Mouse (Mus musculus): ENCODE data around the gene Tanc2. TPM values are rescaled to one million over a fixed set of nuclear protein-coding genes. Genes with fewer than 3 reads are reported as not detected.
A peak's percentile ranks its signal among the peaks of the same experiment; 100 is the strongest.

Tanc2 gene
- total RNA-seq, 2 experiments from 2014 or later = 11.7 to 14.5 TPM

DNA sequence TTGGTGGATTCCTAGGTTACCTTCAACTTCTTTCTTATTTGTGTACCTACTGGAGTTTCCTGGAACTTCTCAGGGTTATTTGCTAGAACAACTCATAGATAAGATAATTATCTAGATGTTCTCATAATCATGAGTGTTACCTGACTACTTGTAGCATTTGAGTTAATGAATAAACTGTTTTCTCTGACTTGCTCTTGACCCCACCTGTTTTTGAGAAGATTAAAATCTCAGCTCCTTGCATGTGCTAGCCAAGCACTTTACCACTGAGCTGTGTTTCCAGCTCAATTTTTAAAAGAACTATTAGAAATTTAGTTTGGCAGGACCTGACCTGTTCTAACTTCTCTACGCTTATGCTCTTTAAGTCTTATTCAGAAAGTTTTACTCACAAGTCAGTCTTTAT is 36.4 kb downstream of the Tanc2 start:
- DNase-seq (ENCODE audit: low spot score) = no peak
- intact Hi-C loops (cut with DNase I) = no loop called here

DNA sequence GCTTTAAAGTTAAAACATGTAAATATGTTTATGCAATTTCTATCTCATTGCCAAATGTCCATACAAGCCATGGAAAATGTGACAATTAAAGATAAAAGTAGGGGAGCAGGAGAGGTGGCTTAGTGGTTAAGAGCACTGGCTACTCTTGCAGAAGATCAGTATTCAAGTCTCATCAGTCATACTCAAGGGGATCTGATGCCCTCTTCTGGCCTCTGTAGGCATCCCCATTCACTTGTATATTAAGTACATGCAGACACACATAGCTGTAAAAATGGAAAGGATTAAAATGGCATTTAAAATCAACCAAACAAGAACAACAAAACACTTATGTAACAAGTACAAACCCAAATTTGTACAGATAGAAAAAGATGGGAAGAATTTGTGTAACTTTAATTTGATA is 54.2 kb downstream of the Tanc2 start:
- no peak for DNase-seq (ENCODE audit: low spot score)
- intact Hi-C loops (cut with DNase I) = loop anchor here (5.0 kb wide), 1 partner anchor 282 kb away; no protein-coding TSS in a partner anchor

- intact Hi-C loops (cut with DNase I) = no loop called here
- DNase-seq (ENCODE audit: low spot score) = no peak
Measured at GRCm38 (mm10) chr11:105648026-105648425, 58.2 kb downstream of the Tanc2 start.

GRCm38 (mm10) chr11:105654616-105655015 is 64.8 kb downstream of the Tanc2 start:
- DNase-seq (ENCODE audit: low spot score) = no peak
- intact Hi-C loops (cut with DNase I) = no loop called here

GRCm38 (mm10) chr11:105655335-105655734 is 65.5 kb downstream of the Tanc2 start:
- intact Hi-C loops (cut with DNase I) = no loop called here
- DNase-seq (ENCODE audit: low spot score) = no peak

- intact Hi-C loops (cut with DNase I) = no loop called here
- DNase-seq (ENCODE audit: low spot score) = no peak
Measured at GRCm38 (mm10) chr11:105667879-105668278, 78.1 kb downstream of the Tanc2 start.

GRCm38 (mm10) chr11:105678996-105679395 is 89.2 kb downstream of the Tanc2 start:
- DNase-seq (ENCODE audit: low spot score) = no peak
- intact Hi-C loops (cut with DNase I) = no loop called here

- intact Hi-C loops (cut with DNase I) = loop anchor here (5.0 kb wide), 2 partner anchors 173 to 223 kb away; no protein-coding TSS in a partner anchor
- DNase-seq (ENCODE audit: low spot score) = no peak
Measured at GRCm38 (mm10) chr11:105684747-105685146, 95.0 kb downstream of the Tanc2 start.

DNA sequence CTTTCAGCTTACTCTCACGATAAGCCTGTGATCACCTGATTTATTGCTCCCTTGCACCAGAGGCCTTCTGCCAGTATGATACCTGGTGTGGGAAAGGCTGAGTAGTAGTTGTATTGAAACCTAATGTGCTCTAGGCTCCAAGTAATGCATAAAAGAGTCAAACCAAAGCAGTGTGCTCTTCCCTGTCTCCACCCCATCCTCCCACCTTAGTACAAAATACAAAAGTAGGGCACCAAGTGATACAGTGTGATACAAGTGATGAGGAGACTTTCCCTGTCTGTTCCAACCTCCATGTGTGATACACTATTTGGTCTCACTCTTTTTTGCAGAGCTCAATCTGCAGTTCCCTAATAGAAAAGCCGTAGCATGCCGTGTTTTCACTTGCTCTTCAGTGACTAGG is 110.7 kb downstream of the Tanc2 start:
- intact Hi-C loops (cut with DNase I) = no loop called here

GRCm38 (mm10) chr11:105719660-105720059 is 129.9 kb downstream of the Tanc2 start:
- intact Hi-C loops (cut with DNase I) = no loop called here
- no peak for DNase-seq (ENCODE audit: low spot score)

More for the DNA sequence above, 110.7 kb downstream of the Tanc2 start:
- DNase-seq (ENCODE audit: low spot score) = no peak

DNA sequence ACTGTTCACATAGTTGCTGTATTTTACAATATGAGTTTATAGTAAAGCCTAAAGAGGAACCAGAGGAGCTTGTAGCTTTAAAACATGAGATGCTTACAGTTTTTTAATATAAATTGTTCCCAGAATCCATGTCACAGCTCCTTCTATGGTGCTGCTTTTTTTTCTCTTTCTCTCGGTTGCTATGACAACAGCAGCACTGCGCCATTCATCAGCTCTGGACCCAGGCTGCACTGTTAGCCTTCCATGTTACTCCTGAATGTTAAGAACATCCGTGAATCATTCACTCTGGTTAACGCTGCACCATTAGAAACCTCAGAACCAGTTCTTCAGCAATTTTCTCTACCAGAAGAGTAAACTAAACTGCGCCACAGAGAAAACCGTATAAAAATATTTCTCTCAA is 141.8 kb downstream of the Tanc2 start:
- no peak for DNase-seq (ENCODE audit: low spot score)
- intact Hi-C loops (cut with DNase I) = no loop called here

- no peak for DNase-seq (ENCODE audit: low spot score)
- intact Hi-C loops (cut with DNase I) = no loop called here
Measured at GRCm38 (mm10) chr11:105731989-105732531, 142.3 kb downstream of the Tanc2 start.

- intact Hi-C loops (cut with DNase I) = no loop called here
- DNase-seq (ENCODE audit: low spot score) = no peak
Measured at GRCm38 (mm10) chr11:105743171-105743570, 153.4 kb downstream of the Tanc2 start.

DNA sequence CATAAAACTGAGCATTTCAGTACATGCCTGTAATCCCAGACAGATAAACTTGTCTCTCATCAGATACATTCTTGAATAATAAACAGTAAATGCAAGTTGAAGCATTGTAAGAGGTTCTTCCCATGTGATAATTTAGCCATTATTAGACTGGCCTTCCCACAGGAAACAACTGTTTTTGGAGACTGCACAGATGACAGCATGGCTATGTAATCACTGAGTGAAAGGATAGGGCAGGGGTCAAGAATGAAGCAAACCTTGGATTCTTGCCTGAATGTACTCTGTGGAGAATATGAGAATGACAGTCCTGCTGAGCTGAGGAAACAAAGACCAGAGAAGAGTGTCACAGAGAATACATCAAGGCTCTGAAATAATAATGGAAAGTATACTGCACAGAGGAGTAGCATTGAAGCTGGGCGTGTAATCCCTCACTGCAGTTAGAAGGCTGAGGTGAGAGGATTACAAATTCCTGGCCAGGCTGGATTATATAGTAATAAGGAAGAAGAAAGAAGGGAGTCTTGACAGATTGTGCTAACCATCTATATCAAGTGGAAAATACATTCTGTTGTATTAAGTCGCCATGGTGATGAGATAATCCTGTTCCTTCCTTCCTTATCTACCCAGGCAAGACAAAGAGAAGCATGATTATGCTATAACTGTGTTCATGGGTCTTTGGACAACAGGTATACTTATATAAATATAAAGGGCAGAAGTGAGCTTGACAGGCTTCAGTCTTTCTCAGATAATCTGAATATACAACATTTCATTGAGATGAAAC is 159.7 kb downstream of the Tanc2 start:
- intact Hi-C loops (cut with DNase I) = no loop called here
- peak; percentile 4 for DNase-seq (ENCODE audit: low spot score)

- intact Hi-C loops (cut with DNase I) = no loop called here
Measured at GRCm38 (mm10) chr11:105758561-105759203, 168.9 kb downstream of the Tanc2 start.

GRCm38 (mm10) chr11:105759413-105759812 is 169.6 kb downstream of the Tanc2 start:
- no peak for DNase-seq (ENCODE audit: low spot score)

More at GRCm38 (mm10) chr11:105758561-105759203, 168.9 kb downstream of the Tanc2 start:
- no peak for DNase-seq (ENCODE audit: low spot score)

DNA sequence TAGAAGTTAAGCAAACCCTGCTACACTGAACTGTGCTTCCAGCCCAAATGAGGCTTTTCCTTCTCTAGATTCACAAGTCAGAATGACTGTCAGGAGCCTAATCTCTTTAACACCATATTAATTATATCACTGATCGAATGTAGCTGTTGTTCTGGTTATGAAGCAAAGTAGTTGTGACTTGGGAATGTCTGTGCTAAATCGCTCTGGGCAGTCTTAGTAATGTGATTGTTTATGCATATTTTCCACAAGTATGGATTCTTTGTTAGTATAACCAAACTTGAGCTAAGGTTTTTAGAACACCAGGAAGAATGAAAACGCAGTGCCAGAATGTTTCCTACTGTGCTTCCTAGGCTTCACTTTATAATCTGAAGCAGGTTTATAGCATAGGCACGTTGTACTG is 170.6 kb downstream of the Tanc2 start:
- intact Hi-C loops (cut with DNase I) = no loop called here
- DNase-seq (ENCODE audit: low spot score) = no peak

More at GRCm38 (mm10) chr11:105759413-105759812, 169.6 kb downstream of the Tanc2 start:
- intact Hi-C loops (cut with DNase I) = no loop called here

DNA sequence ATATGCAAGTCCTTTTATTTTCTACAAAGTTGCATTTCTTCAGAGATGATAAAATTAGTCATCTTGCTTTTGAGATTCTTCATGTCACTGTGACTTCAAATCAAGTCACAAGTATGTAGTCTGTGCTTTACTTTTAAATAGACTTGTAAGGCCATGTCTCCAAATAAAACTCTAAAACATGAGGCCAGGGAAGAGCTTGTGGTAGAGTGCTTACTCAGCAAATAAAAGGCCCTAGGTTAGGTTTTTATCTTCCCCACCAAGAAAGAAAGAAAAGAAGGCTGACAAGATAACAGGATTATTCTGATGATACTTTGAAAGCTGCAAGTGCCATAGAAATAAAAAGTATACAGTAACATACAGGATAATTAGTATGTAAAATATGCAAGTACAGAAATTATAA is 188.0 kb downstream of the Tanc2 start:
- no peak for DNase-seq (ENCODE audit: low spot score)
- intact Hi-C loops (cut with DNase I) = no loop called here

DNA sequence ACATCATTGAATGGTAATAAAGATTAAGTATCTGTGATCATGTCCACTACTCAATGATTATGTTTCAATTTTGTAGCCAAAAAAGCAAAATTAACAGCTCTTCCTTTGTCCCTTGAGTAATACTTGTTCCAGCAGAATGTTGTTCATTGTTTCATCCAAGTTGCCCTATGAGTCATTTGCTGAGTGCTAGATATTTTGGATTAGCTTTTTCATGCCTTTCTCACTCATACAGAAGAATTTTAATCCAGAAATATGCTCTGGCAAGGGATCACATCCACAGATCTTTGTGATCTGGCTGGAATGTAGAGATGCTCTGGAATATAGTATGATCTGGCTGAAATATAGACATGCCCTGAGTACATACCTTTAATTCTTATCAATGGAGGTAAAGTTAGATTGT is 202.7 kb downstream of the Tanc2 start:
- intact Hi-C loops (cut with DNase I) = no loop called here
- DNase-seq (ENCODE audit: low spot score) = no peak

DNA sequence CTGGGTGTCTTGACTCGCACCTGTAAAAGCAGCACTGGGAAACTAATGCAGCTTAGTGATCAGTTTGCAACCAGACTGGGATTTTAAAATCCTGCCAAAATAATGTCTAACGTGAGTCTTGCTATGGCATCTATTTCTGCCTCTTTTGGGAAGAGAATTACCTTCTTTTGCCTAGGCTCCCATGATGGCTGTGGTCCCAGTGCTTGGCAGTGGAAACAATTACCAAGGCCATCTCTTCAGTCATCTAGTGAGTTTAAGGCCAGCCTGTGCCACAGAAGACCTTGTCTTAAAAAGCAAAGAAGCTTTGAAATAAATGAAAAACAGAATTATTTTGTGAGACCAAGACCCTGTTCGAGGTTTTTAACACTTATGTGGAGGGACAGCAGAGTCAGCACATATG is 213.9 kb downstream of the Tanc2 start:
- no peak for DNase-seq (ENCODE audit: low spot score)
- intact Hi-C loops (cut with DNase I) = no loop called here

DNA sequence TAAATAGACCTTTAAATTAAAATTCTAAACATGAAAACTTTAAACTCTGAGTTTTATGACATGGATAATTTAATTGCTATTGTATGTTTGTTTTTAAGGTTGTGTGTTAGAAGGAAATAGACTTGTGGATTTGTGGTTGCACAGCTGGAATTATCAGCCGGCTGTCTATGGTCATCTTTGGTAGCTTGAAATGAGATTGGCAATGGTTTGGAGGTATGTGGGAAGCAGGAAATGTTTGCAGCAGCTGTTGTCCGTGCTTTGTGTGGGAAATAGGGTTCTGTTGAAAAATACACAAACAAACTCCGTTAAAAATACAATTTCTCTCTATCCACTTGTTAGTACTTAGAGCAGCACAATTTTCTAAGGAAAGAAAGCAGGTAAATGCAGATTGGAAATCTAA is 215.0 kb downstream of the Tanc2 start:
- intact Hi-C loops (cut with DNase I) = no loop called here
- DNase-seq (ENCODE audit: low spot score) = no peak

Data from heart, postnatal 25 days (tissue).